In genomic region chr6:125671835-125672234, GRCm38 (mm10) we compare ENCODE assay signal across 34 mouse cellular contexts. TPM values are rescaled to one million over a fixed set of nuclear protein-coding genes. Genes with fewer than 3 reads are reported as not detected.
"Had no signal": no experiment of that assay in that cellular context is flagged by ENCODE, and none has a peak within 500 bp of the region (broad histone marks: within the 10 kb centered on the region; RNA-seq: fewer than 3 reads in every experiment).

No protein-coding gene starts in this region.

- H3K27ac ChIP-seq: limb, embryonic 10.5 days; limb, embryonic 12.5 days; limb, embryonic 13.5 days; limb, embryonic 15.5 days; liver, embryonic 12.5 days; liver, embryonic 13.5 days; liver, embryonic 14.5 days; liver, embryonic 15.5 days; lung, embryonic 15.5 days; macrophage; midbrain, embryonic 10.5 days; midbrain, embryonic 12.5 days; midbrain, embryonic 13.5 days; midbrain, embryonic 15.5 days had no signal

- H3K4me2 ChIP-seq: limb, embryonic 12.5 days; limb, embryonic 13.5 days; limb, embryonic 15.5 days; liver, embryonic 11.5 days; liver, embryonic 12.5 days; liver, embryonic 13.5 days; liver, embryonic 15.5 days; lung, embryonic 14.5 days; lung, embryonic 15.5 days; midbrain, embryonic 11.5 days; midbrain, embryonic 12.5 days; midbrain, embryonic 13.5 days; midbrain, embryonic 15.5 days had no signal

- H3K36me3 ChIP-seq: limb, embryonic 10.5 days; limb, embryonic 12.5 days; limb, embryonic 13.5 days; limb, embryonic 15.5 days; liver, embryonic 12.5 days; liver, embryonic 13.5 days; liver, embryonic 15.5 days; lung, embryonic 15.5 days; midbrain, embryonic 10.5 days; midbrain, embryonic 12.5 days; midbrain, embryonic 13.5 days; midbrain, embryonic 15.5 days had no signal

- DNase-seq: left cerebral cortex, postnatal 4 days; liver; liver, embryonic 13.5 days; liver, postnatal 0 days; lung, adult 18-20 months; lung, adult 2 months; lung, embryonic 14.5 days; lung, postnatal 10 days; lung, postnatal 14 days; lung, postnatal 36 days; lung, postnatal 4 days; midbrain, embryonic 14.5 days had no signal

- H3K4me3 ChIP-seq: limb, embryonic 10.5 days; limb, embryonic 12.5 days; limb, embryonic 13.5 days; limb, embryonic 15.5 days; liver, embryonic 12.5 days; liver, embryonic 13.5 days; liver, embryonic 15.5 days; lung, embryonic 15.5 days; megakaryocyte, embryonic 14.5 days; midbrain, embryonic 10.5 days; midbrain, embryonic 12.5 days; midbrain, embryonic 13.5 days; midbrain, embryonic 15.5 days; myocyte had no signal

- H3K4me1 ChIP-seq: limb, embryonic 12.5 days; limb, embryonic 13.5 days; limb, embryonic 15.5 days; liver, embryonic 12.5 days; liver, embryonic 13.5 days; liver, embryonic 15.5 days; lung, embryonic 15.5 days; midbrain, embryonic 10.5 days; midbrain, embryonic 12.5 days; midbrain, embryonic 13.5 days; midbrain, embryonic 15.5 days had no signal

- H3K27me3 ChIP-seq: limb, embryonic 12.5 days; limb, embryonic 13.5 days; liver, embryonic 12.5 days; liver, embryonic 13.5 days; liver, embryonic 15.5 days; lung, embryonic 15.5 days; megakaryocyte, embryonic 14.5 days; midbrain, embryonic 12.5 days; midbrain, embryonic 13.5 days; midbrain, embryonic 15.5 days had no signal

- H3K9me3 ChIP-seq: limb, embryonic 10.5 days; limb, embryonic 12.5 days; limb, embryonic 13.5 days; limb, embryonic 15.5 days; liver, embryonic 12.5 days; liver, embryonic 13.5 days; liver, embryonic 15.5 days; lung, embryonic 15.5 days; megakaryocyte, embryonic 14.5 days; midbrain, embryonic 10.5 days; midbrain, embryonic 12.5 days; midbrain, embryonic 13.5 days; midbrain, embryonic 15.5 days had no signal

- H3K9ac ChIP-seq: limb, embryonic 12.5 days; limb, embryonic 13.5 days; limb, embryonic 15.5 days; liver, embryonic 12.5 days; liver, embryonic 13.5 days; liver, embryonic 14.5 days; liver, embryonic 15.5 days; liver, postnatal 0 days; lung, embryonic 14.5 days; lung, embryonic 15.5 days; midbrain, embryonic 12.5 days; midbrain, embryonic 13.5 days; midbrain, embryonic 15.5 days had no signal

RNA-seq across cellular contexts. Expression of gene Ano2, which starts 18.4 kb away (rescaled TPM):
- total RNA-seq: megakaryocyte progenitor cell, adult 5-6 weeks; megakaryocyte, adult 5-6 weeks; megakaryocyte-erythroid progenitor cell, adult 5-6 weeks had no signal
- polyA plus RNA-seq: limb, embryonic 12.5 days; limb, embryonic 13.5 days; liver, adult 2 months; liver, embryonic 16.5 days; liver, postnatal 0 days; macrophage; myocyte had no signal
